Mouse (Mus musculus): Measurements from ENCODE around the gene Arsb.

DNA sequence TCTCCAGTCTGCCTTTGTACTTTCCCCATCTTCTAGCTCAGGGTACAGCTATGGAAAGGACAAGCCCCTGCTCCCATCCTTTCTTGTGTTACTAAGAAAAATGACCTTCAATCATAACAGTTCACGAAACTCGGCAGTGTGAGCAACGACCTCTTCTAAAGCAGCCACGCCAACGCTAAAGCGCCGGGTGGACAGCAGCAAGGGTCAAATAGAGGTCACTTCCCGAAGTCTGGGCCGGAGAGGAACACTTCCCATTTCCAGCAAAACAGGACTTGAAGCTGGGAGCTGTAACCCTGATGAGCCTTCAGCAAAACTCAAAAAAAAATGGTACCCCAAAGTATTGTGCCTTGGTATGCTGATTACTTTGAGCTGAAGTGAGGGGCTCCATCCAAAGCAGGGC lies 179.6 kb downstream of the Arsb start:
- TF ChIP-seq CTCF (IDR thresholded peaks at IDR 0.05; ENCODE audit: insufficient read depth, low read depth, low read length): no peak
- TF ChIP-seq POLR2A (IDR thresholded peaks at IDR 0.05; ENCODE audit: insufficient read depth, low read depth, low read length): no peak
